Mouse (Mus musculus): Measurements from ENCODE around the gene Foxp2.

DNA sequence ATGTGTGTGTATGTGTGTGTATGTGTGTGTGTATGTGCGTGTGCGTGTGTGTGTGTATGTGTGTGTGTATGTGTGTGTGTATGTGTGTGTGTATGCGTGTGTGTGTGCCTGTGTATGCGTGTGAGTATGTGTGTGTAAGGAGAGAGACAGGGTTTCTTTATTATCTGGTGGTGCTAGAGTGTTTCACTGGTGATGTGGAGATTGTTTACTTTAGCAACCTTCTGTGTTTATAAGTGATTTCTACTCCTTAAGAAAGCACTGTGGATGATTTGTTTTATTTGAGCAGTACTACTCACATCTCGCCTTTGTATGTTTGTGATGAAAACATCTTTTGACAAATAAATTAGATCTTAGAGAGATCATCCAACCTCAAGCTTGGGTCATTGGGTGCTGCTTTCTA is 77.1 kb downstream of the Foxp2 start:
- TF ChIP-seq CTCF (IDR thresholded peaks at IDR 0.05; ENCODE audit: low read depth) (no peak), EP300 (IDR thresholded peaks at IDR 0.05; ENCODE audit: low read depth) (no peak)

Measured in heart, postnatal 0 days (tissue).